Mouse (Mus musculus) stomach, postnatal 0 days (tissue): Measurements from ENCODE around the gene Arpp21.

Source experiments
- CTCF ChIP-seq: IDR thresholded peaks from 2 replicates; pipeline ENCODE4 v1.5.1; 2016; ENCODE audit warnings: antibody characterized with exemption, low read depth, mild to moderate bottlenecking, moderate library complexity
- EP300 ChIP-seq: optimal IDR thresholded peaks from 2 replicates; pipeline ENCODE3; 2016; ENCODE audit warnings: antibody characterized with exemption

DNA sequence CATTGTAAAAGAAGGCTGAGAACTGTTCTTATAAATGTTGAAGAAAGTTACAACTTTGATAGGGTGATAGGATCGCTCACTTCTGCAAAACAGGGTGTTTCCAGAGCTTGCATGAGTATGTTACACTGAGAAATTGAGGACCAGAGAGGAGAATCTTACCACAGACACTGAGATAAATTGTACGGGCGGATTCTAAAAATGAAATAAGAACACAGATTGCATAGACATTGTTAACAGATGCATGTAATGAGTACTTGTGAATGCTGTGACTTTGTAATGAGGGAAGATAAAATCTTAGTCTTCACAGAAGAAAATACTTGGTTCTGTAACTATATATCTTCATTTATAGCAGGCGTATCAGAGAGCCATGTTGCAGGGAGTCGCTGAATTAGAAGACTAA is 167.5 kb downstream of the Arpp21 start:
- TF ChIP-seq CTCF: no peak
- no peak for TF ChIP-seq EP300
